Mouse (Mus musculus): ENCODE results near the gene Col23a1.
"Not testable (repeated sequence)": the region's sequence is repeated elsewhere in the genome, so short reads cannot be mapped to it uniquely, and the experiment has no call there.

Gene Col23a1

DNA sequence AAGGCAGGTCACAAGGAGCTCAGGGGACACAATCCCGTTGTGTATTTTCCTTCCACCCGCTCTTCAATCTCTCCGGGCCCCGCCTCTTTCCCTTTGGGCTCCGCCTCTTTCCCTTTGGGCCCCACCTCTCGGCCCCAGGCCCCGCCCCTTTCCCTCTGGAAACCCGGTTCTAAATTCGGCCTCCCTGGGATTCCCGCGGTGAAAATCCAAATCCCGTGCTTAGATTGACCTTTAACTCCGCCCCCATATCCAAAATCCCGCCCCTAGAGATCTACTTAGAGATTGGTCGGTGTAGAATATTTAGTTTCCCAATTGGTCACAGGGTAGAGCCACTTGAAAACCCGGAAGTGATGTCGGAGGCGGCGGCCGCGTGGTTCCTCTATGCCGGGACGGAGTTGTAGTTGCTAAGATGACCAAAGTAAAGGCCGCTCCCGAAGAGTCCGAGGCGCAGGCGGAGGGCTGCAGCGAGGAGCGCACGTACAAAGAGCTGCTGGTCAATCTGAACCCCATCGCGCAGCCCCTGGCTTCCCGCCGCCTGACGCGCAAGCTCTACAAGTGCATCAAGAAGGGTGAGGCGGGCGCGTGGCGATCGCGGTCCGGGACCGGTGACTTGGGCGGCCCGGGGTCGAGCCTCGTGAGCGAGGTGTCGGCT lies 329.8 kb downstream of the Col23a1 start, which contains the start of gene Nhp2:
TSS of gene Nhp2 (plus strand) at position 327 of the 652 bp plus-strand sequence.
- peak; percentile 93 to 97 for DNase-seq (ENCODE audit: low spot score in 2 of 2)

DNA sequence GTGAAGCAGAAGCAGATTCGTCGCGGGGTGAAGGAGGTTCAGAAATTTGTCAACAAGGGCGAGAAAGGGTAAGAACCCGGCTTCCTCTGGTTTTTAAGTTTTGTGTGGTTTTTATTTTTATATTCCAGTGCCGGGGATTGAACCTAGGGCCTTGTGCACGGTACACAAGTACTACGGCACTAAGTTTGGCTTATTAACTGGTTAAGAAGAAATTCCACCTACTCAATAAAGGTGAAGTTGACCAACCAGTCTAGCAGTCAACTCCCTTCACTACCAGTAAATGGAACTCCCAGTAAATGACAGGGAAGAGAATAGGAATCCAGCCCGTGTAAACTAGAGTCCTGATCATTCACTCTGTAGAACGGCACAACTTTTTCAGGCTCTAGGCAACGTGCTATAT lies 330.4 kb downstream of the Col23a1 start:
- DNase-seq (ENCODE audit: low spot score in 2 of 2) = no peak

DNA sequence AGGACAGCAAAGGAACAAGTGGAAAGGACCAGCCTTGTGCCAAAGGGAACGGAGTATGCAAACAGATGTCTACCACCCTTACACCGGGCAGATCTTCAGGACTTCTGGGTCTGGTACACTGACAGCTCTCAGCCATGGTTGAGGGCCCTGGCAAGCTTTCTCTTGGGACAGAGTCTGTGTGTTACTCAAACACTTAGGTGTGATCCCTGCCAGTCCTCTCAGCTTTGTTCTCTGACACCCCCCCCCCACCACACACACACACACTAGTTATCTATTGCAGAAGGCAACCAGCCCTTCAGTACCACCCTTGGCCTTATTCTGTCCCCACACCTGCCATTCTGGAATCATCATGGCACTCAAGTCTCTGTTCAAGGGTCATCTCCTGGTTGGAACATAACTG lies 332.1 kb downstream of the Col23a1 start:
- DNase-seq (ENCODE audit: low spot score in 2 of 2) = no peak

DNA sequence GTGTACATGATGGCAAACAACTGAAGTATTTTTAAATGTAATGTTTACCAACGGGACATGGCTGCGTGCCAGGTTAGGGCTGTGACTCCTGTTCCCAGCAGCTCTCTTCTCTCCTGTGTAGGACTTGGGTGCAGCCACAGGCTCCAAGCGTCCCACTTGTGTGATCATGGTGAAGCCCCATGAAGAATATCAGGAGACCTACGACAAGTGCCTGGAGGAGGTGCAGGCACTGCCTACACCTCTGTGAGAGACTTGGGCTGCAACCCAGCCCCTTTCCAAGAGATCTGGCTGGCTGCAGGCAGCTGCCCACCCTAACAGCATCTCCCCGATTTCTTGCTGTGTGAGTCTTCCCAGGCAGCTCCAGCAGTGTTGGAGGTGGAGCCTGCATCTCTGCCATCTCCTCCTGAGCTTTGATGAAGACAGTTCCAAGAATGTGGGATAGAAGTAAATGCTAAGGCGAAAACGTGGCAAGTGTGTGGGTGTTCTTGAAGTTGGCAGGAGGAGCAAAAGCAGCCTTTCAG lies 333.3 kb downstream of the Col23a1 start:
- DNase-seq (ENCODE audit: low spot score in 2 of 2) = peak; percentile 87 to 91

DNA sequence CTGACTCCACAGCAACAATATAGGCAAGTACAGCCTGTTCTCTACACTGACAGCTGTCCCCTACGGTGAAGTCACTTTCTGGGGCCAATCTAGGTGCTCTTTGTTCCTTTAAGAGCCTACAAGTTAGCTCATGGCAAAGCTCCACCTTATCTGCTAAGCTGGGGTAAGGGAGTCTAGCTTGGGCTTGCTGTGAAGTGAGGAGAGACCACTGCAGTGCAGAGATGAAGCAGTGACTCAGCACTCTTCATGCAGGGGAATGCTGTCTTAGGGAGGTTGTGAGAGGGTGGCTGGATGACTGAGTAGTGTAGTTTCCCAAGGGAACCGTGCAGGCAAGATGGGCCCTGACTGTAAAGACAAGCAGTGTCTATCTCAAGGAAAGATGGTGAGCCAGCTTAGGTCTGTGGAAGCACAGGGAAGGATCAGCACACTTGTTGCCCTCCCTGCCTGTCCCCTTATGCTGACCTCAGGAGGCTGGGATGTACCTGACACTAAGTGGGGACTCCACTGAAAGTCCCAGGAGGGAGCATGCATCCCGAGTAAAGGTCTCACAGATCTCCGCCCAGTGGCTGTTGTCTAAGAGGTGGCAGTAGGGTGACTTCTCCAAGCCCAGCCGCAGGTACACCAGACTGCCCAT lies 335.6 kb downstream of the Col23a1 start:
- DNase-seq (ENCODE audit: low spot score in 2 of 2) = no peak

DNA sequence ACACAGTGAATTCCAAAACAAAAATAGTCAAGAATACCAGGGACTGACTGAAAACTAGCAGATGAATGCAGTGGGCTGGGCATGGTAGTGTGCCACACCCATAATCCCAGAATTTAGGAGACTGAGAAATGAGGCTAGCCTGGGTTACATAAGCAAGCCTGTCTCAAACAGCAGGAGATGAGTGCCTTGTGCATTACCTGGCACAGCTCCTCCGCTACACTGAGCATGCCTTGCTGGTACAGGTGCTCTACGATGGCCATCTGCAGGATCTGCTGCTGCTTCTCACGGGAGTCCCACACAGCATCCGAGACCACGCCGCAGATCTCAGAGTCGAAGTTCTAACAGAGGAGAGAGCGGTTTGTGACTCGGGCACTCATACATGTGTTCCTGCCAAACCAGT lies 337.7 kb downstream of the Col23a1 start:
- peak in 1 of 2 experiments; percentile 60 for DNase-seq (ENCODE audit: low spot score in 2 of 2)

DNA sequence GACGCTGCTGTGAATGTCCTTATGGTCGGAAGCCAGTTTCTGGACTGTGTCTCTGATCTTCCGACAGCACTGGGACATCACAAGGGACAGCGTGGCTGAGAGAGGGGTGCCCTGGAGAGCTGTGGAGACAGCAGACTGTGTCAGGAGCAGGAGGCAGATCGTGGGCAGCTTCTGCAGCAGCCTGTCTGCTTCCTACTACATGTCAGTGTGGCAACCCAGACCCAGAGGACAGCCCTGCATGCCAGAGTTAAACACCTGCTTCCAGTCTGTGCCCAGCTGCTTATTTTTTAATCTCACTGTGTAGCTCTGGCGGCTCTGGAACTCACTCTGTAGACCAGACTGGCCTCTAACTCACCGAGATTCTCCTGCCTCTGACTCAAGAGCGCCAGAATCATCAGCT lies 338.2 kb downstream of the Col23a1 start:
- no peak for DNase-seq (ENCODE audit: low spot score in 2 of 2)

DNA sequence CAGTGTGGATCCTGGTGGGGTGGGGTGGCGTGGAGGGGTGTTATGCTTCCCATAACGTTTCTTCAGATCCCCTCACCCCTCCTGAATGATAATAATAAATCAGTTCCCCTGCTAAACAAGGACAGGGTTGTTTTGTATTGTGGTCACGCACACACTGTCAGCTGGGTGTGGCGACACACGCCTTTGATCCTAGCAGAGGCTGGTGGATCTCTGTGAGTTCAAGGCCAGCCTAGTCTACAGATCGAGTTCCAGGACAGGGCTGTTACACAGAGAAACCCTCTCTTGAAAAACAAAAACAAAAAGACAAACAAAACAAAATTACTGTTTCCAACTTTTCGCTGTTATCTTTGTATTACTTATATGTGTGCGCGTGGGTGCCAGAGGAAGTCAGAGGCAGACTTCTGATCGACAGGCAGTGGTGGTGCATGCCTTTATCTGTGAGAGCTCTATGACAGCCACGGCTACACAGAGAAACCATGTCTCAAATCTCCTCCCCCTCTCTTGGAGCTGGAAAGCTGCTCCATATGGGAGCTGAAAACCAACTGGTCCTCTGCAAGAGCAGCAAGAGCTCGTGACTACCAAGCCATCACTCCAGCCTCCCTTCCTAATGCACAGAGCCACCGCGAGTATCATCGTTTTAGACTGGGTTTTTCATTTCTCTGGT lies 340.1 kb downstream of the Col23a1 start:
- peak; percentile 64 to 74 for DNase-seq (ENCODE audit: low spot score in 2 of 2)

DNA sequence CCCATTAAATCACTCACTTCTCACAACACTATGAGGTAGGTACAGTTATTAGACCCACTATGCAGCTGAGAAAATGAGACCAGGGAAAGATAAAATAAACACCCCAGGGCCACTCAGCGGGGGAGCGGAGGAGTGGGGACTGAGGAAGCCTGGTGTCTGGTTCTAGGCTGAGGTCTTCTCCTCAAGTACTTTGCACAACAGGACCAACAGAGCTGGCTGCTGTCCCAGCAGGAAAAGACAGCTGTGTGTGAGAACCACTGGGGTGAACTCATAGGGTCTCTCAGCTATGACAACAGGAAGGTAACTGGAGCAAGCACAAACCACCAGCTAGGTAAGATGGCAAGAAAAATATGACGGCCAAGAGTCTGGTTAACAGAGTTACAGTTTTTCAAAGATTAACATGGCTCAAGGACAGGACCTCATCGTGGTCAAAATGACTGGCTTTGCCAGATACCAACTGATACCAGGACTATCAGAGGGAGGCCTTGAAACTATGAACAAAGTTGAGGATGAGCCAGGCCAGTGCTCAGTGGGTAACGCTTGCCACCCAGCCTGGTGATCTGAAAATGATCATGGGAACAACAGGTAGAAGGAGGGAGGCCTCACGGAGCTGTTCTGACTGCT lies 342.5 kb downstream of the Col23a1 start:
- DNase-seq (ENCODE audit: low spot score in 2 of 2) = no peak

DNA sequence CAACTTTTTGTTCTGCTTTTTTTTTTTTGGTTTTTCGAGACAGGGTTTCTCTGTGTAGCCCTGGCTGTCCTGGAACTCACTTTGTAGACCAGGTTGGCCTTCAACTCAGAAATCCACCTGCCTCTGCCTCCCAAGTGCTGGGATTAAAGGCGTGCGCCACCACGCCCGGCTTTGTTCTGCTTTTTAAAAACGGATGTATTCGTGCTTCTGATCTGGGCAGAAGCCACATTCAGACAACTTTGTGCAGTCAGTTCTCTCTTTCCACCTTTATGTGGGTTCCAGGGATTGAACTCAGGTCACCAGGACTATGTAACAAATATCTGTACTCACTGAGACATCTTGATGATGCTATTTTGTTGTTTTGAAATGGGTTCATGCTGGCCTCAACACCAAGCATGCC lies 343.5 kb downstream of the Col23a1 start:
- DNase-seq (ENCODE audit: low spot score in 2 of 2) = not testable (repeated sequence)

Measured in left cerebral cortex, adult 9 months (tissue).